ENCODE assay signal across 8 mouse cellular contexts in genomic region chr3:52643100-52643551, GRCm38 (mm10).
DNase-seq lines count a peak whose midpoint lies in the region; ATAC-seq and TF ChIP-seq lines count a peak whose summit lies in the region.

No protein-coding gene starts in this region.

- H3K9me3 ChIP-seq in midbrain, embryonic 12.5 days, result no peaks in the 10 kb centered on the region
- no peaks in the 10 kb centered on the region for H3K9me3 ChIP-seq in midbrain, embryonic 15.5 days
- no peaks in the 10 kb centered on the region for H3K9me3 ChIP-seq in limb, embryonic 11.5 days (ENCODE audit: control insufficient read depth, low read length)
- H3K9me3 ChIP-seq in liver, postnatal 0 days (ENCODE audit: low read length), result no peaks in the 10 kb centered on the region

- no peak overlapping the region for H3K4me3 ChIP-seq in midbrain, embryonic 12.5 days
- H3K4me3 ChIP-seq in midbrain, embryonic 15.5 days, result no peak overlapping the region
- H3K4me3 ChIP-seq in limb, embryonic 11.5 days (ENCODE audit: low read depth, low read length), result no peak overlapping the region
- H3K4me3 ChIP-seq in liver, postnatal 0 days (ENCODE audit: low read depth, low read length), result no peak overlapping the region

- 0 out of 2 replicates have a peak overlapping the region, but pooled peaks have one; percentile 25 for H3K27ac ChIP-seq in midbrain, embryonic 12.5 days (replicated peaks)
- no peak overlapping the region for H3K27ac ChIP-seq in midbrain, embryonic 15.5 days
- H3K27ac ChIP-seq in limb, embryonic 11.5 days (replicated peaks; ENCODE audit: low read depth, low read length), result no peak overlapping the region
- H3K27ac ChIP-seq in liver, postnatal 0 days (ENCODE audit: low read depth), result no peak overlapping the region

- no peak for TF ChIP-seq CTCF in liver, postnatal 0 days (IDR thresholded peaks at IDR 0.05; ENCODE audit: low read depth)

- H3K27me3 ChIP-seq in midbrain, embryonic 12.5 days, result peaks cover 17% of the 10 kb centered on the region
- 0 out of 2 replicates have a peak, but pooled peaks cover 8% of the 10 kb centered on the region for H3K27me3 ChIP-seq in midbrain, embryonic 15.5 days (replicated peaks)
- H3K27me3 ChIP-seq in limb, embryonic 11.5 days (ENCODE audit: control insufficient read depth, insufficient read depth, low read length), result no peaks in the 10 kb centered on the region
- no peaks in the 10 kb centered on the region for H3K27me3 ChIP-seq in liver, postnatal 0 days (ENCODE audit: insufficient read depth, low read length)

- no peak for TF ChIP-seq EP300 in liver, postnatal 0 days (IDR thresholded peaks at IDR 0.05; ENCODE audit: low read depth)

- no peaks in the 10 kb centered on the region for H3K36me3 ChIP-seq in midbrain, embryonic 12.5 days
- H3K36me3 ChIP-seq in midbrain, embryonic 15.5 days (replicated peaks), result no peaks in the 10 kb centered on the region
- no peaks in the 10 kb centered on the region for H3K36me3 ChIP-seq in limb, embryonic 11.5 days (ENCODE audit: control insufficient read depth, insufficient read depth, low read length)
- H3K36me3 ChIP-seq in liver, postnatal 0 days (replicated peaks; ENCODE audit: insufficient read depth, low read length), result no peaks in the 10 kb centered on the region

- H3K4me1 ChIP-seq in midbrain, embryonic 12.5 days, result peaks cover 27% of the 10 kb centered on the region
- H3K4me1 ChIP-seq in midbrain, embryonic 15.5 days, result peaks cover 15% of the 10 kb centered on the region
- H3K4me1 ChIP-seq in limb, embryonic 11.5 days (ENCODE audit: control insufficient read depth, insufficient read depth, low read length), result peaks cover 14% of the 10 kb centered on the region
- peaks cover 2% of the 10 kb centered on the region; the same call in 1 of the 2 replicates for H3K4me1 ChIP-seq in liver, postnatal 0 days (ENCODE audit: insufficient read depth)

- peak; percentile 28 for DNase-seq in cerebellum, adult 9-11 months
- no peak for DNase-seq in cerebellum, adult 9-10 months
- DNase-seq in gastrocnemius, postnatal 10 days, result peak; percentile 18
- DNase-seq in limb, embryonic 11.5 days (ENCODE audit: low spot score), result peak; percentile 26
- no peak for DNase-seq in liver, postnatal 0 days
- DNase-seq in kidney, postnatal 14 days, result no peak

- 60% methylated on average over 9 of the region's 9 CpGs for WGBS in midbrain, embryonic 12.5 days
- WGBS in midbrain, embryonic 15.5 days, result 47% methylated on average over 9 of the region's 9 CpGs
- WGBS in limb, embryonic 11.5 days, result 76% methylated on average over 9 of the region's 9 CpGs
- 70% methylated on average over 9 of the region's 9 CpGs for WGBS in liver, postnatal 0 days (ENCODE audit: insufficient replicate concordance)

- no peak overlapping the region for H3K9ac ChIP-seq in midbrain, embryonic 12.5 days (replicated peaks)
- H3K9ac ChIP-seq in midbrain, embryonic 15.5 days, result no peak overlapping the region
- H3K9ac ChIP-seq in limb, embryonic 11.5 days (ENCODE audit: low read length), result no peak overlapping the region
- no peak overlapping the region for H3K9ac ChIP-seq in liver, postnatal 0 days (replicated peaks)

- ATAC-seq in midbrain, embryonic 12.5 days (ENCODE audit: low FRiP score, low read depth), result no peak
- no peak for ATAC-seq in midbrain, embryonic 15.5 days (replicated peaks)
- ATAC-seq in limb, embryonic 11.5 days (ENCODE audit: insufficient number of reproducible peaks, low FRiP score, low TSS enrichment, low read depth), result no peak
- ATAC-seq in liver, postnatal 0 days, result no peak

- H3K4me2 ChIP-seq in midbrain, embryonic 12.5 days (replicated peaks), result no peak overlapping the region
- H3K4me2 ChIP-seq in midbrain, embryonic 15.5 days, result no peak overlapping the region
- no peak overlapping the region for H3K4me2 ChIP-seq in limb, embryonic 11.5 days (ENCODE audit: low read depth, severe bottlenecking)
- no peak overlapping the region for H3K4me2 ChIP-seq in liver, postnatal 0 days (ENCODE audit: low read depth, low read length)

Comparison
In these comparisons a context has a peak if more than half of its experiments do, and no peak if none do; other contexts are left out.
1. DNase-seq: peak in cerebellum, adult 9-11 months (single experiment), gastrocnemius, postnatal 10 days (single experiment) and limb, embryonic 11.5 days (single experiment); none in cerebellum, adult 9-10 months (single experiment), liver, postnatal 0 days (single experiment) and kidney, postnatal 14 days (single experiment).